In the genomic region with DNA sequence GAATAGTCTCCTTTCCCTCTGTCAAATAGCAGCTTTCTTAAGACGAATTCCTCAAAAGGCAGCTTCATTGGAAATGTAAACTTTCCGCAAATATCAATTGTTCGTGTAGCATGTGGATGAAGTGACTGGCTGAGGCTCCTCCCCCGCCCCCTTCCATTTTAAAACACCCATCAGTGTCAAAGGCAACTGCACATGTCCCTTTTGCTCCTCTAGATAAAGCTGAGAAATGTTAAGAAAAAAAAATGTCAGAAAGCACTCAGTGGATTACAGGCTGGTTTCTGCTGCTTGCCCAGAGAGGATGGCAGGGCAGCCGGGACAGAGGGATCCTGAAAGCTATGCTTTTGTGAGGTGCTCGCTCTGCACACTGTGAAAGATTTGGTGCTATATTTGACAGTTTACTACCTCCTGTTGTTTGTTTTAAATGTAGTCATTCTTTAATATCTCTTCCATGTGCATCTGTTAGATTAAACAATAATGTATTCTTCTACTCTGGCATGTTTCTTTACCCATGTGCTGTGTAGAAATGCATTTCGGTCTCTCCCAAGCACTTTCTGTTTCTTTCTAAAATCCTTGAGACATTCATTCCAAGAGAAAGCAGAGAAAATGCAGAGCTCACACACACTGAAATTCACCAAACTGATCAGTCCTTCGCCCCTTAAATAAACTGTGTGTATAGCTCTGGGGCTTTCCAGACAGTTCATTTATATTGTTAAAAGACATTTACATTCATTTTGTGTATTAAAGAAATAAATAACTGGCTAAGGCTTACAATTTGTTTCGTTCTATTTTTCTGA, we compare ENCODE assay signal across 8 mouse cellular contexts.
DNase-seq lines count a peak whose midpoint lies in the region; ATAC-seq and TF ChIP-seq lines count a peak whose summit lies in the region.

No protein-coding gene starts in this region.

- 39% methylated on average over 9 of the region's 9 CpGs for WGBS in kidney, postnatal 0 days
- WGBS in intestine, embryonic 14.5 days = 21% methylated on average over 9 of the region's 9 CpGs
- 21% methylated on average over 9 of the region's 9 CpGs for WGBS in neural tube, embryonic 15.5 days

- no peak overlapping the region for H3K9ac ChIP-seq in kidney, postnatal 0 days (ENCODE audit: low read depth, low read length)
- peak overlapping the region; percentile 49 for H3K9ac ChIP-seq in intestine, embryonic 14.5 days (ENCODE audit: low read length)
- H3K9ac ChIP-seq in neural tube, embryonic 15.5 days (replicated peaks) = no peak overlapping the region; the same call in 1 of the 2 replicates

- no peaks in the 10 kb centered on the region for H3K36me3 ChIP-seq in kidney, postnatal 0 days (ENCODE audit: insufficient read depth, low read length)
- no peaks in the 10 kb centered on the region for H3K36me3 ChIP-seq in intestine, embryonic 14.5 days (ENCODE audit: control insufficient read depth, insufficient read depth, low read length)
- H3K36me3 ChIP-seq in neural tube, embryonic 15.5 days = no peaks in the 10 kb centered on the region

- H3K27ac ChIP-seq in kidney, postnatal 0 days = peak overlapping the region; percentile 70
- H3K27ac ChIP-seq in intestine, embryonic 14.5 days (ENCODE audit: low read depth) = peak overlapping the region; percentile 92
- H3K27ac ChIP-seq in neural tube, embryonic 15.5 days (replicated peaks) = peak overlapping the region; percentile 79

- no peaks in the 10 kb centered on the region for H3K9me3 ChIP-seq in kidney, postnatal 0 days (replicated peaks; ENCODE audit: low read length)
- no peaks in the 10 kb centered on the region for H3K9me3 ChIP-seq in intestine, embryonic 14.5 days (ENCODE audit: control insufficient read depth, low read length)
- no peaks in the 10 kb centered on the region for H3K9me3 ChIP-seq in neural tube, embryonic 15.5 days (replicated peaks)

- ATAC-seq in kidney, postnatal 0 days (replicated peaks; ENCODE audit: low FRiP score, low read depth) = no peak
- 0 out of 2 replicates have a peak, but pooled peaks have one; percentile 13 for ATAC-seq in intestine, embryonic 14.5 days (replicated peaks; ENCODE audit: low FRiP score, low TSS enrichment, low read depth)
- 0 out of 2 replicates have a peak, but pooled peaks have one; percentile 29 for ATAC-seq in neural tube, embryonic 15.5 days (ENCODE audit: low FRiP score)

- H3K4me2 ChIP-seq in kidney, postnatal 0 days (ENCODE audit: low read length) = peak overlapping the region; percentile 31
- H3K4me2 ChIP-seq in intestine, embryonic 14.5 days (ENCODE audit: low read length) = peak overlapping the region; percentile 45
- peak overlapping the region; percentile 46 for H3K4me2 ChIP-seq in neural tube, embryonic 15.5 days

- no peaks in the 10 kb centered on the region for H3K27me3 ChIP-seq in kidney, postnatal 0 days (ENCODE audit: insufficient read depth, low read length)
- no peaks in the 10 kb centered on the region for H3K27me3 ChIP-seq in intestine, embryonic 14.5 days (replicated peaks; ENCODE audit: control insufficient read depth, insufficient read depth, low read length)
- H3K27me3 ChIP-seq in neural tube, embryonic 15.5 days (replicated peaks) = no peaks in the 10 kb centered on the region

- no peak overlapping the region for H3K4me3 ChIP-seq in kidney, postnatal 0 days (replicated peaks; ENCODE audit: low read depth, low read length)
- peak overlapping the region; percentile 18; the same call in 1 of the 2 replicates for H3K4me3 ChIP-seq in intestine, embryonic 14.5 days (ENCODE audit: low read depth, low read length)
- peak overlapping the region; percentile 20 for H3K4me3 ChIP-seq in neural tube, embryonic 15.5 days (replicated peaks)

- no peak for TF ChIP-seq CTCF in kidney, postnatal 0 days (IDR thresholded peaks at IDR 0.05; ENCODE audit: low read depth)

- H3K4me1 ChIP-seq in kidney, postnatal 0 days (replicated peaks; ENCODE audit: insufficient read depth, low read length) = no peaks in the 10 kb centered on the region; the same call in 1 of the 2 replicates
- peaks cover 50% of the 10 kb centered on the region for H3K4me1 ChIP-seq in intestine, embryonic 14.5 days (replicated peaks; ENCODE audit: control insufficient read depth, insufficient read depth, low read length)
- peaks cover 34% of the 10 kb centered on the region for H3K4me1 ChIP-seq in neural tube, embryonic 15.5 days

- peak; percentile 19 to 63 for DNase-seq in adrenal gland, adult (ENCODE audit: inconsistent age in 2 of 2, low spot score in 1 of 2)
- no peak for DNase-seq in adrenal gland, postnatal 25 days
- peak; percentile 72 for DNase-seq in kidney, postnatal 0 days (ENCODE audit: low spot score)
- no peak for DNase-seq in kidney, postnatal 14 days
- DNase-seq in intestine, embryonic 14.5 days (ENCODE audit: low spot score) = peak; percentile 65
- no peak for DNase-seq in thymus, postnatal 25 days
- DNase-seq in layer of hippocampus, postnatal 10 days (ENCODE audit: low spot score in 2 of 2) = no peak

Comparison
In these comparisons a context has a peak if more than half of its experiments do, and no peak if none do; other contexts are left out.
1. DNase-seq: peak in adrenal gland, adult (2 of 2), kidney, postnatal 0 days (single experiment) and intestine, embryonic 14.5 days (single experiment); none in adrenal gland, postnatal 25 days (single experiment), kidney, postnatal 14 days (single experiment), thymus, postnatal 25 days (single experiment) and layer of hippocampus, postnatal 10 days (0 of 2).
2. Peak in every context shown above with its lines, with median percentiles within 50 percentile points of each other: H3K27ac ChIP-seq and H3K4me2 ChIP-seq.